Mouse (Mus musculus): ENCODE data around the gene Rnaseh2c.

GRCm38 (mm10) chr19:5645280-5645679 lies 43.6 kb downstream of the Rnaseh2c start:
- TF ChIP-seq CTCF (IDR thresholded peaks at IDR 0.05; ENCODE audit: low read depth) (no peak), EP300 (optimal IDR thresholded peaks at IDR 0.05) (no peak)
